Mouse (Mus musculus): Measurements from ENCODE around the gene Gm4491.

- TF ChIP-seq CTCF (IDR thresholded peaks at IDR 0.05), result no peak
- TF ChIP-seq EP300 (IDR thresholded peaks at IDR 0.05), result no peak
Observed at GRCm38 (mm10) chr14:57154916-57155315, 39.2 kb upstream of the Gm4491 start.
